Mouse (Mus musculus): Measurements from ENCODE around the gene Ttll11. TPM values are rescaled to one million over a fixed set of nuclear protein-coding genes. Genes with fewer than 3 reads are reported as not detected.
A peak's percentile ranks its signal among the peaks of the same experiment; 100 is the strongest.

The Ttll11 gene
- polyA plus RNA-seq, 1 experiment = 0.91 TPM

DNA sequence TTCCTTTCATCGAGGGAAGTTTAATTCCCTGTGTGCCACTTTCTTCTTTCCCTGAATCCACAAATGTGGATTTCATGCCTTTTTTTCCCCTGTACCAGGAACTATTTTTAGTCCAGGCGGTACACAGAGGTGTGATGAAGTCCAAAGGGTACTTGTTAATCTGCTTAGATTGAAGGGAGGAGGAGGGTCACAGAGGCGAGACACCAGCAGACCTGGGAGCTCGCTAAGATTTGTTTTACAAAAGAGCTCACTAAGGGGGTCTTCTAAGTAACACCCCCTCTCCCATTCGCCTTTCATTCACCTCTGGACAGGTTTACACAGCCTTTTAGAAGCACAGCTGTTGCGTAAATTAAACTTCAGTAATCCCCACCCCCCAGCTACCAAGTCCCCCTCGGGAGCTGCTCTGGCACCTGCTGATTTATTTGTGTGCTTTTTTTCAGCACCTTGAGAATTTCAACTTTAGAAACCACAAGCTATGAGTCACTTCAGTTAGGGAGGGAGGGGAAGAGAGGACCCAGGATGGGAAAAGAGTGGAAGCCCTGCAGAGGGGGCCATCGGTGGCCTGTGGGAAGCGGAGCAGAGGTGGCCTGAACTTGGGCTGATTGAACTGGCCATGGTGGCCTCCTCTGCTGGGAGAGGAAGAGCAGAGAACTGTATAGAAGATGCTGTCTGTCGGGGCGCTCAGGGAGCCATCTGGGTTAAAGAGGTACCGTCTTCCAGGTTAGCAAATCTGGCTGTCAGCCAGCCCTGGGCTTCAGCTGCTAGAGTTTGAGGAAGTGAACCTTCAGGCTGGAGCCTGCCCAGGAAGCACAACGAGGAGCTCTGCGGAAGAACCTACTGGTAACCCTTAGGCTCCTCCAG lies 138.5 kb downstream of the Ttll11 start:
- peaks cover 8% of the 10 kb centered on the region; the same call in 1 of the 2 replicates for H3K4me1 ChIP-seq (ENCODE audit: control insufficient read depth, insufficient read depth, insufficient read length, low read length)
- 12% methylated on average over 14 of the region's 14 CpGs for WGBS
- peak overlapping the region; percentile 28; the same call in 1 of the 2 replicates for H3K27ac ChIP-seq (ENCODE audit: insufficient read depth, low read depth, low read length)
- H3K36me3 ChIP-seq (ENCODE audit: control insufficient read depth, insufficient read depth, low read length) = no peaks in the 10 kb centered on the region
- H3K27me3 ChIP-seq (ENCODE audit: control insufficient read depth, insufficient read depth, low read length) = no peaks in the 10 kb centered on the region
- TF ChIP-seq CTCF (IDR thresholded peaks at IDR 0.05; ENCODE audit: extremely low read depth, insufficient read length, insufficient replicate concordance, low read depth, low read length) (no peak), POLR2A (IDR thresholded peaks at IDR 0.05; ENCODE audit: low read depth, low read length) (no peak)
- H3K4me3 ChIP-seq (ENCODE audit: low read depth, low read length) = peak overlapping the region; percentile 23; the same call in 1 of the 2 replicates

DNA sequence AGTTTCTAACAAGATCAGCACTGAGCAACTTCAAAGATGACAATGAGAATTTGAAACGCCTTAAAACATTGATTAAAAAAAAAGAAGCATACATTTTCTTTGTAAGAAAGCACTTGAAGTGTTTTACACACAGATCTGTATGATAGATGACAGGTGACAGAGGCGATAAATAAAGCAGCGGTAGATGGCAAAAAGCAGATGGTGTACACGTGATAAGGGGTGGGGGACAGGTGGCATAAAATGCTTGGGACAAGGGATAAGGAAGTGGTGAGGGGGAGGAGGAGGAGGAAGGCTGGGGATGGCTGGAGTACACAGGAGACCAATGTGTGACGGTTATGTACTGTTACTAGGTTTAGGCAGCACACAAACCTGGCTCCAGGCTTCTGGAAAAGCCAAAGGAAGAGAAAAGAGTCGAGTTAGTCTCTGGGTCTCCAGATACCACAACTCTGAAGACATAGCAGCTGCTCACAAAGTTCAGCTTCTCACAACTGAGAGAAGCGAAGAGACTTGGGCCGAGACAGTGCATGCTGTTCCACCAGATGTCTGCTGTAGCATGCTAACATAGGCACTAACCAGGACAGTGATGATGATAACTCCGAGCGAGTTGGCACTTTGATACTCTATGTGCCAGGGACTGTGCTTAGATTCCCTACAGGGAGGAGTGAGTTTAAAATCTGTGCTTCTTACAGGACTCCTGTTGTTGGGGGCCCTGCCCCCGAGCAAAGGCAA lies 140.8 kb downstream of the Ttll11 start:
- no peak overlapping the region for H3K27ac ChIP-seq (ENCODE audit: insufficient read depth, low read depth, low read length)

DNA sequence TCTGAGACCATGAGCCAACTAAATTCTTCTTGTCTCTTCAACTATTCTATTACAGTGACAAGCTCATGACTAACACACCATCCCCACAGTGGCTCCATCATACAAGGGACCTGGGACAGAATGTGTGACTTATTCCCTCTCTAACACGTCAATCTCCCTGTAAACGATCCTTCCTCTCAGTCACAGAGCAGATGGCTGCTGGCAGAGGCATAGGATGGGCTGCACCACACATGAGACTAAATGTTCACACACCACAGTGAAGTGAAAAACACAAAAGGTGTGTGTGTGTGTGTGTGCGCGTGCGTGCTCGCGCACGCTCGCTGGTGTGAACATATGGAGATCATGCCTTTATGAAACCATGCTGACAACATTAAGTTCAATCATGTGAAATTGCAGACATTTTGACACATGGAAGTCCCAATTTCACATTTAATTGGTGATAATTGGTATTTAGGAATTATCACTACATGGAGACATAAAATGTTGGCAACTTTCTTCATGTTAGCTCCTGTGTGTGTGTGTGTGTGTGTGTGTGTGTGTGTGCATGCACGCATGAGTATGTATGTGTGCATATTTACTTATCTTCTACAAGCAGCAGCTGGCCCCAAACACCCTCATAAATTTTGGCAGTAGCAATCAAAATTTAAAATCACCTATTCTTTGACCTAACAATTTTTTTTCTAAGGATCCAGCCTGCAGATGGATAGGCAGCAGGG lies 145.4 kb downstream of the Ttll11 start:
- Histone ChIP-seq H3K27me3 (ENCODE audit: control insufficient read depth, insufficient read depth, low read length) (no peaks in the 10 kb centered on the region), H3K4me1 (ENCODE audit: control insufficient read depth, insufficient read depth, insufficient read length, low read length) (peaks cover 10% of the 10 kb centered on the region; the same call in 1 of the 2 replicates), H3K4me3 (ENCODE audit: low read depth, low read length) (no peak overlapping the region), H3K27ac (ENCODE audit: insufficient read depth, low read depth, low read length) (no peak overlapping the region), H3K36me3 (ENCODE audit: control insufficient read depth, insufficient read depth, low read length) (no peaks in the 10 kb centered on the region)
- WGBS = 97% methylated on average over 10 of the region's 10 CpGs
- TF ChIP-seq POLR2A (IDR thresholded peaks at IDR 0.05; ENCODE audit: low read depth, low read length) = no peak
- TF ChIP-seq CTCF (IDR thresholded peaks at IDR 0.05; ENCODE audit: extremely low read depth, insufficient read length, insufficient replicate concordance, low read depth, low read length) = no peak

More for the DNA sequence above, 140.8 kb downstream of the Ttll11 start:
- TF ChIP-seq POLR2A (IDR thresholded peaks at IDR 0.05; ENCODE audit: low read depth, low read length) (no peak), CTCF (IDR thresholded peaks at IDR 0.05; ENCODE audit: extremely low read depth, insufficient read length, insufficient replicate concordance, low read depth, low read length) (no peak)
- no peaks in the 10 kb centered on the region for H3K27me3 ChIP-seq (ENCODE audit: control insufficient read depth, insufficient read depth, low read length)
- H3K4me3 ChIP-seq (ENCODE audit: low read depth, low read length) = no peak overlapping the region
- no peaks in the 10 kb centered on the region for H3K36me3 ChIP-seq (ENCODE audit: control insufficient read depth, insufficient read depth, low read length)
- WGBS = 70% methylated on average over 11 of the region's 11 CpGs
- peaks cover 8% of the 10 kb centered on the region; the same call in 1 of the 2 replicates for H3K4me1 ChIP-seq (ENCODE audit: control insufficient read depth, insufficient read depth, insufficient read length, low read length)

DNA sequence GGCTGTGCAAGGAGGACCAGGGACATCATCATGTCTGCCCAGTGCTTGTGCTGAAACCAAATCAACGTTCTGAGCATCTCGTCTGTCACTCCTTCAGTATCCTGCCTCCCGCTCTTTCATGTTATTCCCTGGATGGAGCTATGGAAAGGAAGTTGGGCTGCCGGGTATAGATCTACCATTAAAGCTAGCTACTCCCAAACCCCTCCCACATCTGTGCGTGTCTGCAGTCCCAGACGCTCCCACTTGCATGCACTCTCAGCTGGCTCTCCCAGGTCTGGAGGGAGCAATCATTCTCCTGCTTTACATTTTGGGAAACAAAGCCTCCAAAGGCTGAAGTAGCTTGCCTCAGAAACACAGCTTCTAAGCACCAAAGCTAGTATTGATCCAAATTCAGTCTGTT lies 146.2 kb downstream of the Ttll11 start:
- TF ChIP-seq POLR2A (IDR thresholded peaks at IDR 0.05; ENCODE audit: low read depth, low read length) (no peak), CTCF (IDR thresholded peaks at IDR 0.05; ENCODE audit: extremely low read depth, insufficient read length, insufficient replicate concordance, low read depth, low read length) (no peak)
- Histone ChIP-seq H3K4me3 (ENCODE audit: low read depth, low read length) (no peak overlapping the region), H3K27me3 (ENCODE audit: control insufficient read depth, insufficient read depth, low read length) (no peaks in the 10 kb centered on the region), H3K27ac (ENCODE audit: insufficient read depth, low read depth, low read length) (no peak overlapping the region), H3K36me3 (ENCODE audit: control insufficient read depth, insufficient read depth, low read length) (no peaks in the 10 kb centered on the region), H3K4me1 (ENCODE audit: control insufficient read depth, insufficient read depth, insufficient read length, low read length) (peaks cover 10% of the 10 kb centered on the region; the same call in 1 of the 2 replicates)
- WGBS = 62% methylated on average over 6 of the region's 6 CpGs

DNA sequence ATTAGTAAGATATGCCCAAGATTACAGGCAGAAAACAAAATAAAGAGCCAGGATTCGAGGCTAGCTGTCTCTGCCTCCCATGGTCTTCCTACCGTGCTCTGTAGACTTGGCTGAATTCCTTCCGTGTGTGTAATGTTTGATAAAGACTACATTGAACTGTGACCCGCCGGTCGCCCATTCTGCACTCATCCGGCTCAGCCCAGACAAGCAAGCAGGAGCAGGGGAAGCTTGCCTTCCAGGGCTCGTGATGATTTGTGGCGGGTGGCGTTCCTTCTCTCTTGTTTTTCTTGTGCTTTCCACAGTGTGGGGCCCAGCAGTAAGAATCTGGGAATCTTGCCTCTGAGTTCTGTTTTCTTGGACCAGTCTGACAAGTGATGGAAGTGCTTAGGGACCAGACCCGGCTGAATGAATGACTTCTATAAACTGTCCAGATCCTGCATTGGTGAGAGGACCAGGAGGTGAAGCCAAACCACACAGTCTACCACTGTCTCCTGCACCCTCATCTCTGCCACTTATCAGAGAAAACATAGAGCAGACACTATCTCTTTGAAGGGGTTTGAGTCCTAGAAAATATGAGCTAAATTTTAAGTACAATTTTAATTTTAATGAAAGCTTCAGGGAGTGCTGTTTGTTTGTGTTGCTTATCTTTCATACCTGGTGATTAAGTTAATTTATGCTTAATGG lies 146.8 kb downstream of the Ttll11 start:
- Histone ChIP-seq H3K36me3 (ENCODE audit: control insufficient read depth, insufficient read depth, low read length) (no peaks in the 10 kb centered on the region), H3K4me3 (ENCODE audit: low read depth, low read length) (no peak overlapping the region), H3K27me3 (ENCODE audit: control insufficient read depth, insufficient read depth, low read length) (no peaks in the 10 kb centered on the region), H3K4me1 (ENCODE audit: control insufficient read depth, insufficient read depth, insufficient read length, low read length) (peaks cover 10% of the 10 kb centered on the region; the same call in 1 of the 2 replicates), H3K27ac (ENCODE audit: insufficient read depth, low read depth, low read length) (peak overlapping the region; percentile 32)
- TF ChIP-seq POLR2A (IDR thresholded peaks at IDR 0.05; ENCODE audit: low read depth, low read length) = no peak
- no peak for TF ChIP-seq CTCF (IDR thresholded peaks at IDR 0.05; ENCODE audit: extremely low read depth, insufficient read length, insufficient replicate concordance, low read depth, low read length)
- 13% methylated on average over 11 of the region's 11 CpGs for WGBS

DNA sequence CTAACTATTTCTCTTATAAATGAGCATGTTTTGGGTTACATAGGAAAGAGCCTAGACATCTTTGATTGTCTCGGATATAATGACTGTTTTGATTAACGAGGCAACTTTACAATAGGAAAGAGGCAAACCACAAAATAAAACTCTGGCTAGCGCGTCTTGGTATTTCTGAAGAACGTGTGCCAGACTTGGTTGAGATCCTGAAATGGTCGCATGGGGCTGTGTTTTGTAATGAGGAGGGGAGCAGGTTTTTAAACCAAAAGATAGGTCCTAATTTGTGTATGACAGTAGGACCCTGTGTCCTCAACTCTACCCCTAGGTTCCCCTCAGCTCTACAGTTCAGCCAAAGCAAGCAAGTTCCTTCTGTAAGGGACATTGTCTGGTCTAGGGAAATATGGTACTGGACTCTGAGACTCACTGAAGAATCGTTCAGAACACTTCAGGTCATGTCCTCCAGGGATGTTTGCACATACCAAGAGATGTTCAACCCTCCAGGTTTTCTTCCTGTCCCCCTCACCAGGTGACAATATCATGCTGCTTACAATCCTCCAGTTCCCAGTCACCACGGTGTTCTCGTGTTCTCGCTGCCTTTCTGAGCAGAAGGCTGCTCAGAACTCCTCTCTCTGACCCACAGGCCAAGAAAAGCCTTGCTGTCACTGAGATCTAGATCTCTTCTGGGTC lies 147.7 kb downstream of the Ttll11 start:
- TF ChIP-seq POLR2A (IDR thresholded peaks at IDR 0.05; ENCODE audit: low read depth, low read length) (no peak), CTCF (IDR thresholded peaks at IDR 0.05; ENCODE audit: extremely low read depth, insufficient read length, insufficient replicate concordance, low read depth, low read length) (no peak)
- 84% methylated on average over 10 of the region's 10 CpGs for WGBS
- Histone ChIP-seq H3K4me3 (ENCODE audit: low read depth, low read length) (no peak overlapping the region), H3K27me3 (ENCODE audit: control insufficient read depth, insufficient read depth, low read length) (no peaks in the 10 kb centered on the region), H3K4me1 (ENCODE audit: control insufficient read depth, insufficient read depth, insufficient read length, low read length) (peaks cover 10% of the 10 kb centered on the region; the same call in 1 of the 2 replicates), H3K36me3 (ENCODE audit: control insufficient read depth, insufficient read depth, low read length) (no peaks in the 10 kb centered on the region), H3K27ac (ENCODE audit: insufficient read depth, low read depth, low read length) (no peak overlapping the region)
